Mouse (Mus musculus): Measurements from ENCODE around the gene Mrap. TPM values are rescaled to one million over a fixed set of nuclear protein-coding genes. Genes with fewer than 3 reads are reported as not detected.

Mrap gene
- polyA plus RNA-seq, 2 experiments, result 0.13 TPM; not detected in 1

- peak; percentile 93; the same call in 1 of the 2 replicates for TF ChIP-seq POLR2A (IDR thresholded peaks at IDR 0.05; ENCODE audit: borderline replicate concordance, extremely low read depth, insufficient read depth, insufficient read length)
- H3K27me3 ChIP-seq (ENCODE audit: control insufficient read depth, insufficient read depth, low read length), result no peaks in the 10 kb centered on the region
- peaks cover 4% of the 10 kb centered on the region; the same call in 1 of the 2 replicates for H3K4me1 ChIP-seq (ENCODE audit: control insufficient read depth, insufficient read depth, low read length)
- 0 out of 2 replicates have a peak, but pooled peaks cover 2% of the 10 kb centered on the region for H3K9me3 ChIP-seq (ENCODE audit: control insufficient read depth, low read length)
- peak within 1 kb of the TSS; percentile 75 for H3K4me3 ChIP-seq (replicated peaks; ENCODE audit: low read length)
- peak within 1 kb of the TSS; percentile 65 for H3K27ac ChIP-seq (replicated peaks; ENCODE audit: low read depth, low read length)
- peak within 1 kb of the TSS; percentile 82 for H3K9ac ChIP-seq (ENCODE audit: low read depth, low read length, severe bottlenecking)
- DNase-seq (ENCODE audit: low spot score) (peak; percentile 95), ATAC-seq (ENCODE audit: low FRiP score, low read depth) (peak; percentile 96)
- H3K4me2 ChIP-seq (replicated peaks; ENCODE audit: low read depth, low read length, severe bottlenecking), result peak within 1 kb of the TSS; percentile 96
- H3K36me3 ChIP-seq (ENCODE audit: control insufficient read depth, insufficient read depth, low read length), result peaks cover 8% of the 10 kb centered on the region
- WGBS, result 3% methylated on average over 53 of the region's 53 CpGs
These were observed 10.5 kb upstream of the Mrap start, which contains the start of gene Mis18a for GRCm38 (mm10) chr16:90727233-90728115. Gene Mis18a (minus strand): TSS chr16:90727404.

- Histone ChIP-seq H3K9ac (ENCODE audit: low read depth, low read length, severe bottlenecking) (no peak overlapping the region), H3K4me2 (replicated peaks; ENCODE audit: low read depth, low read length, severe bottlenecking) (no peak overlapping the region), H3K36me3 (ENCODE audit: control insufficient read depth, insufficient read depth, low read length) (no peaks in the 10 kb centered on the region), H3K27me3 (ENCODE audit: control insufficient read depth, insufficient read depth, low read length) (no peaks in the 10 kb centered on the region), H3K27ac (replicated peaks; ENCODE audit: low read depth, low read length) (no peak overlapping the region), H3K4me1 (ENCODE audit: control insufficient read depth, insufficient read depth, low read length) (no peaks in the 10 kb centered on the region), H3K4me3 (replicated peaks; ENCODE audit: low read length) (no peak overlapping the region), H3K9me3 (ENCODE audit: control insufficient read depth, low read length) (0 out of 2 replicates have a peak, but pooled peaks cover 3% of the 10 kb centered on the region)
- DNase-seq (ENCODE audit: low spot score) (no peak), ATAC-seq (ENCODE audit: low FRiP score, low read depth) (no peak)
- WGBS, result 84% methylated on average over 4 of the region's 4 CpGs
- no peak for TF ChIP-seq POLR2A (IDR thresholded peaks at IDR 0.05; ENCODE audit: borderline replicate concordance, extremely low read depth, insufficient read depth, insufficient read length)
These were observed 2.4 kb upstream of the Mrap start for GRCm38 (mm10) chr16:90735611-90736010.

GRCm38 (mm10) chr16:90736672-90737270 lies 1.2 kb upstream of the Mrap start:
- Histone ChIP-seq H3K4me1 (ENCODE audit: control insufficient read depth, insufficient read depth, low read length) (0 out of 2 replicates have a peak, but pooled peaks cover 2% of the 10 kb centered on the region), H3K27ac (replicated peaks; ENCODE audit: low read depth, low read length) (no peak overlapping the region), H3K4me3 (replicated peaks; ENCODE audit: low read length) (no peak overlapping the region), H3K9ac (ENCODE audit: low read depth, low read length, severe bottlenecking) (no peak overlapping the region), H3K4me2 (replicated peaks; ENCODE audit: low read depth, low read length, severe bottlenecking) (no peak overlapping the region), H3K9me3 (ENCODE audit: control insufficient read depth, low read length) (0 out of 2 replicates have a peak, but pooled peaks cover 3% of the 10 kb centered on the region), H3K27me3 (ENCODE audit: control insufficient read depth, insufficient read depth, low read length) (no peaks in the 10 kb centered on the region), H3K36me3 (ENCODE audit: control insufficient read depth, insufficient read depth, low read length) (no peaks in the 10 kb centered on the region)
- 56% methylated on average over 10 of the region's 10 CpGs for WGBS
- no peak for TF ChIP-seq POLR2A (IDR thresholded peaks at IDR 0.05; ENCODE audit: borderline replicate concordance, extremely low read depth, insufficient read depth, insufficient read length)
- no peak for ATAC-seq (ENCODE audit: low FRiP score, low read depth)
- DNase-seq (ENCODE audit: low spot score), result no peak

- H3K4me1 ChIP-seq (ENCODE audit: control insufficient read depth, insufficient read depth, low read length), result no peaks in the 10 kb centered on the region
- no peak overlapping the region for H3K4me3 ChIP-seq (replicated peaks; ENCODE audit: low read length)
- no peak overlapping the region for H3K9ac ChIP-seq (ENCODE audit: low read depth, low read length, severe bottlenecking)
- peaks cover 11% of the 10 kb centered on the region for H3K36me3 ChIP-seq (ENCODE audit: control insufficient read depth, insufficient read depth, low read length)
- WGBS, result 87% methylated on average over 6 of the region's 6 CpGs
- H3K9me3 ChIP-seq (ENCODE audit: control insufficient read depth, low read length), result no peaks in the 10 kb centered on the region
- H3K27me3 ChIP-seq (ENCODE audit: control insufficient read depth, insufficient read depth, low read length), result no peaks in the 10 kb centered on the region
- no peak for ATAC-seq (ENCODE audit: low FRiP score, low read depth)
- no peak overlapping the region for H3K4me2 ChIP-seq (replicated peaks; ENCODE audit: low read depth, low read length, severe bottlenecking)
- DNase-seq (ENCODE audit: low spot score), result no peak
- TF ChIP-seq POLR2A (IDR thresholded peaks at IDR 0.05; ENCODE audit: borderline replicate concordance, extremely low read depth, insufficient read depth, insufficient read length), result no peak
- H3K27ac ChIP-seq (replicated peaks; ENCODE audit: low read depth, low read length), result no peak overlapping the region
These were observed 9.1 kb downstream of the Mrap start for GRCm38 (mm10) chr16:90747143-90747542.

GRCm38 (mm10) chr16:90748169-90748568 lies 10.2 kb downstream of the Mrap start:
- DNase-seq (ENCODE audit: low spot score) (no peak), ATAC-seq (ENCODE audit: low FRiP score, low read depth) (no peak)
- H3K36me3 ChIP-seq (ENCODE audit: control insufficient read depth, insufficient read depth, low read length), result peaks cover 18% of the 10 kb centered on the region
- no peak overlapping the region for H3K27ac ChIP-seq (replicated peaks; ENCODE audit: low read depth, low read length)
- H3K9ac ChIP-seq (ENCODE audit: low read depth, low read length, severe bottlenecking), result no peak overlapping the region
- no peaks in the 10 kb centered on the region for H3K27me3 ChIP-seq (ENCODE audit: control insufficient read depth, insufficient read depth, low read length)
- TF ChIP-seq POLR2A (IDR thresholded peaks at IDR 0.05; ENCODE audit: borderline replicate concordance, extremely low read depth, insufficient read depth, insufficient read length), result no peak
- no peaks in the 10 kb centered on the region for H3K4me1 ChIP-seq (ENCODE audit: control insufficient read depth, insufficient read depth, low read length)
- no peaks in the 10 kb centered on the region for H3K9me3 ChIP-seq (ENCODE audit: control insufficient read depth, low read length)
- no peak overlapping the region for H3K4me3 ChIP-seq (replicated peaks; ENCODE audit: low read length)
- no peak overlapping the region for H3K4me2 ChIP-seq (replicated peaks; ENCODE audit: low read depth, low read length, severe bottlenecking)
- 90% methylated on average over 7 of the region's 7 CpGs for WGBS

Measured in limb, embryonic 14.5 days (tissue).